Mouse (Mus musculus) skeletal muscle tissue, postnatal 0 days (tissue): ENCODE data around the gene Ndufa6. TPM values are rescaled to one million over a fixed set of nuclear protein-coding genes. Genes with fewer than 3 reads are reported as not detected.

Experiments
- microRNA-seq, 2 experiments: library from miRNA; unstranded; fragments of <30 nt; microRNA quantifications; one replicate each; pipeline ENCODE4; 2016
- polyA plus RNA-seq: library from polyadenylated mRNA; unstranded; fragments of >200 nt; fragmentation: Nextera tagmentation; extraction: Ambion mirVana; gene quantifications from 2 replicates; pipeline ENCODE4 v1.2.1, GENCODE M21; 2015

The Ndufa6 gene
- polyA plus RNA-seq: 708 and 911 TPM in 2 replicates

GRCm38 (mm10) chr15:82354126-82354945, at the start of gene Ndufa6:
Ndufa6 (minus strand) TSS chr15:82354322.

GRCm38 (mm10) chr15:82393922-82394321, 39.8 kb upstream of the Ndufa6 start, which contains the start of gene Cyp2d11:
Cyp2d11 (minus strand) TSS chr15:82394022.

GRCm38 (mm10) chr15:82379871-82380713, 26.0 kb upstream of the Ndufa6 start, which contains the start of gene Cyp2d22:
Cyp2d22 (minus strand) TSS chr15:82380260.

GRCm38 (mm10) chr15:82338593-82339112, 15.5 kb downstream of the Ndufa6 start, which contains the start of the genes Naga, Pheta2 and Smdt1:
Naga (minus strand) TSS chr15:82338925.
Pheta2 (plus strand) TSS chr15:82338942.
Smdt1 (plus strand) TSS chr15:82338959.

Small RNA genes lying within 50 kb of the gene (microRNA-seq; reads per million reads assigned to microRNA genes)
- gene Mir7684: 0 reads per million in 2 experiments

Other genes starting within 250 kb of the Ndufa6 start
- 35.9 and 41.2 TPM in 2 replicates for gene Ccdc134, start 226.4 kb downstream of the Ndufa6 start, polyA plus RNA-seq
- gene Srebf2, start 207.1 kb downstream of the Ndufa6 start, polyA plus RNA-seq: 53.6 and 63.8 TPM in 2 replicates
- not detected in 2 replicates for gene Shisa8, start 141.5 kb downstream of the Ndufa6 start, polyA plus RNA-seq
- gene Tnfrsf13c, start 130.0 kb downstream of the Ndufa6 start, polyA plus RNA-seq: not detected in 2 replicates
- gene Cenpm, start 109.6 kb downstream of the Ndufa6 start, polyA plus RNA-seq: 16.6 and 17.2 TPM in 2 replicates
- gene 1500009C09Rik, start 101.9 kb downstream of the Ndufa6 start, polyA plus RNA-seq: not detected in 2 replicates
- gene Sept3, start 79.4 kb downstream of the Ndufa6 start, polyA plus RNA-seq: 0.36 and 0.61 TPM in 2 replicates
- 0.13 TPM in 1 of 2 replicates, not detected in the other for gene Wbp2nl, start 55.4 kb downstream of the Ndufa6 start, polyA plus RNA-seq
- 22.9 and 32.5 TPM in 2 replicates for gene Naga, start 15.4 kb downstream of the Ndufa6 start, polyA plus RNA-seq
- gene Pheta2, start 15.4 kb downstream of the Ndufa6 start, polyA plus RNA-seq: 7.2 and 7.9 TPM in 2 replicates
- 287 and 311 TPM in 2 replicates for gene Smdt1, start 15.4 kb downstream of the Ndufa6 start, polyA plus RNA-seq
- gene Cyp2d22, start 25.9 kb upstream of the Ndufa6 start, polyA plus RNA-seq: 9.3 and 11.8 TPM in 2 replicates
- not detected in 2 replicates for gene Cyp2d11, start 39.7 kb upstream of the Ndufa6 start, polyA plus RNA-seq
- gene Cyp2d10, start 52.9 kb upstream of the Ndufa6 start, polyA plus RNA-seq: 0.11 and 0.22 TPM in 2 replicates
- 0.19 TPM in 1 of 2 replicates, not detected in the other for gene Cyp2d9, start 79.1 kb upstream of the Ndufa6 start, polyA plus RNA-seq
- gene Cyp2d12, start 200.8 kb upstream of the Ndufa6 start, polyA plus RNA-seq: not detected in 2 replicates